Mouse (Mus musculus): ENCODE data around the gene Rhox3f. TPM values are rescaled to one million over a fixed set of nuclear protein-coding genes. Genes with fewer than 3 reads are reported as not detected.
"Not testable (repeated sequence)": the region's sequence is repeated elsewhere in the genome, so short reads cannot be mapped to it uniquely, and the experiment has no call there.

The Rhox3f gene
- total RNA-seq (2014; rRNA removed) (not detected in 2 replicates), polyA plus RNA-seq (2015; fragmentation: Nextera tagmentation; extraction: Ambion mirVana) (not detected in 2 replicates)

DNA sequence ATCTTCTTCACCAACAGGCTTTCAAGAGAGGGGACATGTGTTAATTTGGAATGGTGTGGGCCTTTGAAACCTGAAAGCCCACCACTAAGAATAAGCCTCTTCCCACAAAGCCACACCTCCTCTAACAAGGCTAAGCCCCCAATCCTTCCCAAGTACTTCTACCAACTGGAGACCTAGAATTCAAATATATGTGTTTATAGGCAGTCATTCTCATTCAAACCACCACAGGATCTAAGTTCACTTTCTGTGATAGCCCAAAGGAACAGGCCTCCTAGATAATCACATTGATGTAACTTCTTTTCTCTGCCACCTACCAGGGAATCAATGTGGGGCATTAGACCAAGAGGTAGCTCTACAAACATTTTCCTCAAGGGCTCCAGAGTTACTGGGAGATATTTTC, at the start of gene Rhox3f:
Gene Rhox3f (plus strand): TSS at position 301 of the 400 bp plus-strand sequence.
- not testable (repeated sequence) for H3K4me2 ChIP-seq (ENCODE audit: low read depth); H3K4me3 ChIP-seq (ENCODE audit: low read depth, low read length); H3K9me3 ChIP-seq (ENCODE audit: low read length); H3K36me3 ChIP-seq (ENCODE audit: insufficient read depth); H3K27ac ChIP-seq (ENCODE audit: low read depth, low read length); DNase-seq; ATAC-seq; H3K9ac ChIP-seq; H3K27me3 ChIP-seq (ENCODE audit: insufficient read depth, low read length); H3K4me1 ChIP-seq (ENCODE audit: insufficient read depth)

DNA sequence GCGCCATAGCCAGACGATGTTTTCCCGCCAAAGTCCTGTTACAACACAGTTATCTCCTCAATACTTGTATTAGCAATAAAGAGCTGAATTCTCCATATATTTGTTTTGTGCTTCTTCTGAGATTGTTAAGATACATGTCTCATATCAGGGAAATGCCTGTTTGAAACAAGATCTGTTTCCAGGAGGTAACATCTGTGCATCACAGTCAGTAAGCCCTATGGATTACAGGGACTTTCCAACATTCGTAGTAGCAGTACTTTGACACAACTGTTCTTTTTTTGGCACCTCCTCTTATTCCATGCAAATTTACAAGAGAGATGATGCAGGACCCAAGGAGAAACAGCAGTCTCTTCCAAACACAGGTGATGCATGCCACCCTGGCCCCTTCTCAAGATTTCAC, 39.1 kb upstream of the Rhox3f start, which contains the start of gene Rhox3e:
Gene Rhox3e (plus strand): TSS at position 301 of the 400 bp plus-strand sequence.
- H3K36me3 ChIP-seq (ENCODE audit: insufficient read depth); H3K4me2 ChIP-seq (ENCODE audit: low read depth); H3K4me1 ChIP-seq (ENCODE audit: insufficient read depth); ATAC-seq; H3K9me3 ChIP-seq (ENCODE audit: low read length); H3K27ac ChIP-seq (ENCODE audit: low read depth, low read length); DNase-seq; H3K27me3 ChIP-seq (ENCODE audit: insufficient read depth, low read length); H3K4me3 ChIP-seq (ENCODE audit: low read depth, low read length); H3K9ac ChIP-seq: not testable (repeated sequence)
- 100% methylated on average over 1 of the region's 4 CpGs for WGBS

DNA sequence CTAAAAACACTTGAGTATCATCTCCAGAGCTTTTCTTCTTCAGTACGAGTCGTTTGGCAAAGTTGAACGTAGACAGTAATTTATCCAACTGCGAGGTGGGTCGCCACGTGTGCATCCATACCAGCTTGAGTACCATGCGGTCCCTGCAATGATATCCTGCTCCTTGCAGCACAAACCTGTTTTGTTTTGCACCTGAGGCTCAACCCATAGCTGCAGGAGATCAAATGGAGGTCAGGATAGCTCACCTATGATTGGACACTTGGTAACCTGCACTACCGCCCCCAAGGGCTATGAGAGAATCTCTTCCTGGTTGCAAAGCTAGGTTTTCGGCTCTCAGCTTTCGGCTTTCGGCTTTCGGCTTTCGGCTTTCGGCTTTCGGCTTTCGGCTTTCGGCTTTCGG, 23.7 kb upstream of the Rhox3f start, which contains the start of gene Rhox4e:
Gene Rhox4e (plus strand): TSS at position 301 of the 400 bp plus-strand sequence.
- not testable (repeated sequence) for H3K4me3 ChIP-seq (ENCODE audit: low read depth, low read length); DNase-seq; H3K27me3 ChIP-seq (ENCODE audit: insufficient read depth, low read length); ATAC-seq; H3K4me1 ChIP-seq (ENCODE audit: insufficient read depth); H3K9ac ChIP-seq; H3K36me3 ChIP-seq (ENCODE audit: insufficient read depth); H3K4me2 ChIP-seq (ENCODE audit: low read depth); H3K27ac ChIP-seq (ENCODE audit: low read depth, low read length); H3K9me3 ChIP-seq (ENCODE audit: low read length)
- WGBS: 94% methylated on average over 10 of the region's 18 CpGs

DNA sequence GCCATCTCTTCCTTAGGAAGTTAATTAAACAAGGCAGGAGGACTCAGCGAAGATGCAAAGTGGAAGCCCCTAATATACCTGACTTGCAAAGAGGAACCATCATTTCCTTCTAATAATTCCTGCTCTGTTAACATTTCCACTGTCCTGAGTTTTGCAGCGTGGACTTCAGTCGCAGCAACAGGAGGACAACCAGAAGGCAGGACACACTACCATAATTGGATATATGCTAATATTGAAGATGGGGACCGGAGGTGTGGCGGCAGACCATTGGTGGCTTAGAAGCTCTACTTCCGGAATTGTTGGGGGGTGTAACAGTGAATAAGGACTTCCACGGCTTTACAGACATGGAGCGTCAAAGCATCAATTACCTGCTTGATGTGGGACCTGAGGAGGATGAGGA, 9.7 kb upstream of the Rhox3f start, which contains the start of gene Rhox2f:
Gene Rhox2f (plus strand): TSS at position 301 of the 400 bp plus-strand sequence.
- not testable (repeated sequence) for H3K4me1 ChIP-seq (ENCODE audit: insufficient read depth); ATAC-seq; H3K36me3 ChIP-seq (ENCODE audit: insufficient read depth); H3K9me3 ChIP-seq (ENCODE audit: low read length); DNase-seq; H3K27me3 ChIP-seq (ENCODE audit: insufficient read depth, low read length); H3K4me3 ChIP-seq (ENCODE audit: low read depth, low read length); H3K27ac ChIP-seq (ENCODE audit: low read depth, low read length); H3K4me2 ChIP-seq (ENCODE audit: low read depth); H3K9ac ChIP-seq
- 89% methylated on average over 6 of the region's 8 CpGs for WGBS

DNA sequence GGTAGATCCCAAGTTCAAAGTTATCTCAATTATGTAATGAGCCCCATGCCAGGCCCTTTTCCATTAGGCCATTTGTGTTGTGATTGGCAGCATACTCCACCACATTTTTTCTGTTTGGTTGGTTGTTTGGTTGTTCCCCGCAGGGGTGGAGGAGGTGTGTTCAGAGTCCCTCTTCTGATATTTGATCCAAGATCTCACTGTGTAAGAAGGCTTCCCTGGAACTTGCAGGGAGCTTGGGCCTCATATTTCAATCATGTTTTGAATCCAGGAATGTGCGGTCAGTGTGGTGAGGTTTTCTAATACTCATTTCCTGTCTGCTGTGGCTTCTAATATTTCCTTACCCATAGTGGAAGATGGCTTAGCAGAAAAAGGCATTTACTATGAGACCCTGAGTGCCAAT, 8.2 kb upstream of the Rhox3f start:
- not testable (repeated sequence) for H3K27me3 ChIP-seq (ENCODE audit: insufficient read depth, low read length); H3K4me2 ChIP-seq (ENCODE audit: low read depth); DNase-seq; ATAC-seq; H3K36me3 ChIP-seq (ENCODE audit: insufficient read depth); H3K4me3 ChIP-seq (ENCODE audit: low read depth, low read length); H3K9ac ChIP-seq; H3K4me1 ChIP-seq (ENCODE audit: insufficient read depth); H3K27ac ChIP-seq (ENCODE audit: low read depth, low read length); H3K9me3 ChIP-seq (ENCODE audit: low read length)
- WGBS: 49% methylated on average over 2 of the region's 2 CpGs

DNA sequence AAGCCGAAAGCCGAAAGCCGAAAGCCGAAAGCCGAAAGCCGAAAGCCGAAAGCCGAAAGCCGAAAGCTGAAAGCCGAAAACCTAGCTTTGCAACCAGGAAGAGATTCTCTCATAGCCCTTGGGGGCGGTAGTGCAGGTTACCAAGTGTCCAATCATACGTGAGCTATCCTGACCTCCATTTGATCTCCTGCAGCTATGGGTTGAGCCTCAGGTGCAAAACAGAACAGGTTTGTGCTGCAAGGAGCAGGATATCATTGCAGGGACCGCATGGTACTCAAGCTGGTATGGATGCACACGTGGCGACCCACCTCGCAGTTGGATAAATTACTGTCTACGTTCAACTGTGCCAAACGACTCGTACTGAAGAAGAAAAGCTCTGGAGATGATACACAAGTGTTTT, 26.8 kb downstream of the Rhox3f start, which contains the start of gene Rhox4f:
Gene Rhox4f (minus strand): TSS at position 101 of the 400 bp plus-strand sequence.
- H3K27ac ChIP-seq (ENCODE audit: low read depth, low read length); H3K4me2 ChIP-seq (ENCODE audit: low read depth); H3K36me3 ChIP-seq (ENCODE audit: insufficient read depth); H3K4me3 ChIP-seq (ENCODE audit: low read depth, low read length); H3K4me1 ChIP-seq (ENCODE audit: insufficient read depth); DNase-seq; ATAC-seq; H3K9me3 ChIP-seq (ENCODE audit: low read length); H3K27me3 ChIP-seq (ENCODE audit: insufficient read depth, low read length); H3K9ac ChIP-seq: not testable (repeated sequence)
- 95% methylated on average over 15 of the region's 19 CpGs for WGBS

DNA sequence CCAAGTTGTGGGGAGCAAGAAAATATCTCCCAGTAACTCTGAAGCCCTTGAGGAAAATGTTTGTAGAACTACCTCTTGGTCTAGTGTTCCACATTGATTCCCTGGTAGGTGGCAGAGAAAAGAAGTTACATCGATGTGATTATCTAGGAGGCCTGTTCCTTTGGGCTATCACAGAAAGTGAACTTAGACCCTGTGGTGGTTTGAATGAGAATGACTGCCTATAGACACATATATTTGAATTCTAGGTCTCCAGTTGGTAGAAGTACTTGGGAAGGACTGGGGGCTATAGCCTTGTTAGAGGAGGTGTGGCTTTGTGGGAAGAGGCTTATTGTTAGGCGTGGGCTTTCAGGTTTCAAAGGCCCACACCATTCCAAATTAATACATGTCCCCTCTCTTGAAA, 47.7 kb downstream of the Rhox3f start, which contains the start of gene Rhox3g:
Gene Rhox3g (minus strand): TSS at position 101 of the 400 bp plus-strand sequence.
- not testable (repeated sequence) for ATAC-seq; H3K4me1 ChIP-seq (ENCODE audit: insufficient read depth); H3K4me2 ChIP-seq (ENCODE audit: low read depth); H3K9ac ChIP-seq; H3K27ac ChIP-seq (ENCODE audit: low read depth, low read length); H3K4me3 ChIP-seq (ENCODE audit: low read depth, low read length); H3K36me3 ChIP-seq (ENCODE audit: insufficient read depth); DNase-seq; H3K27me3 ChIP-seq (ENCODE audit: insufficient read depth, low read length); H3K9me3 ChIP-seq (ENCODE audit: low read length)
- WGBS: 97% methylated on average over 2 of the region's 2 CpGs

Other genes starting within 250 kb of the Rhox3f start
- not detected in 2 replicates for gene Rhox3a2, start 201.0 kb upstream of the Rhox3f start, total RNA-seq (2014; rRNA removed)
- not detected in 2 replicates for gene Rhox3a2, start 201.0 kb upstream of the Rhox3f start, polyA plus RNA-seq (2015; fragmentation: Nextera tagmentation; extraction: Ambion mirVana)
- not detected in 2 replicates for gene Rhox4a2, start 190.1 kb upstream of the Rhox3f start, total RNA-seq (2014; rRNA removed)
- not detected in 2 replicates for gene Rhox4a2, start 190.1 kb upstream of the Rhox3f start, polyA plus RNA-seq (2015; fragmentation: Nextera tagmentation; extraction: Ambion mirVana)
- gene Rhox2b, start 168.9 kb upstream of the Rhox3f start, total RNA-seq (2014; rRNA removed): not detected in 2 replicates
- not detected in 2 replicates for gene Rhox2b, start 168.9 kb upstream of the Rhox3f start, polyA plus RNA-seq (2015; fragmentation: Nextera tagmentation; extraction: Ambion mirVana)
- gene Rhox4b, start 148.5 kb upstream of the Rhox3f start, total RNA-seq (2014; rRNA removed): not detected in 2 replicates
- not detected in 2 replicates for gene Rhox4b, start 148.5 kb upstream of the Rhox3f start, polyA plus RNA-seq (2015; fragmentation: Nextera tagmentation; extraction: Ambion mirVana)
- gene Rhox2c, start 127.3 kb upstream of the Rhox3f start, total RNA-seq (2014; rRNA removed): not detected in 2 replicates
- not detected in 2 replicates for gene Rhox2c, start 127.3 kb upstream of the Rhox3f start, polyA plus RNA-seq (2015; fragmentation: Nextera tagmentation; extraction: Ambion mirVana)
- not detected in 2 replicates for gene Rhox3c, start 122.4 kb upstream of the Rhox3f start, total RNA-seq (2014; rRNA removed)
- not detected in 2 replicates for gene Rhox3c, start 122.4 kb upstream of the Rhox3f start, polyA plus RNA-seq (2015; fragmentation: Nextera tagmentation; extraction: Ambion mirVana)
- not detected in 2 replicates for gene Rhox4c, start 100.7 kb upstream of the Rhox3f start, total RNA-seq (2014; rRNA removed)
- gene Rhox4c, start 100.7 kb upstream of the Rhox3f start, polyA plus RNA-seq (2015; fragmentation: Nextera tagmentation; extraction: Ambion mirVana): not detected in 2 replicates
- not detected in 2 replicates for gene Rhox2d, start 87.6 kb upstream of the Rhox3f start, total RNA-seq (2014; rRNA removed)
- gene Rhox2d, start 87.6 kb upstream of the Rhox3f start, polyA plus RNA-seq (2015; fragmentation: Nextera tagmentation; extraction: Ambion mirVana): not detected in 2 replicates
- not detected in 2 replicates for gene Rhox4d, start 66.6 kb upstream of the Rhox3f start, total RNA-seq (2014; rRNA removed)
- not detected in 2 replicates for gene Rhox4d, start 66.6 kb upstream of the Rhox3f start, polyA plus RNA-seq (2015; fragmentation: Nextera tagmentation; extraction: Ambion mirVana)
- not detected in 2 replicates for gene Rhox2e, start 50.5 kb upstream of the Rhox3f start, total RNA-seq (2014; rRNA removed)
- not detected in 2 replicates for gene Rhox2e, start 50.5 kb upstream of the Rhox3f start, polyA plus RNA-seq (2015; fragmentation: Nextera tagmentation; extraction: Ambion mirVana)
- gene Rhox3e, start 39.0 kb upstream of the Rhox3f start, total RNA-seq (2014; rRNA removed): not detected in 2 replicates
- not detected in 2 replicates for gene Rhox3e, start 39.0 kb upstream of the Rhox3f start, polyA plus RNA-seq (2015; fragmentation: Nextera tagmentation; extraction: Ambion mirVana)
- not detected in 2 replicates for gene Rhox4e, start 23.6 kb upstream of the Rhox3f start, total RNA-seq (2014; rRNA removed)
- not detected in 2 replicates for gene Rhox4e, start 23.6 kb upstream of the Rhox3f start, polyA plus RNA-seq (2015; fragmentation: Nextera tagmentation; extraction: Ambion mirVana)
- gene Rhox2f, start 9.6 kb upstream of the Rhox3f start, total RNA-seq (2014; rRNA removed): not detected in 2 replicates
- gene Rhox2f, start 9.6 kb upstream of the Rhox3f start, polyA plus RNA-seq (2015; fragmentation: Nextera tagmentation; extraction: Ambion mirVana): not detected in 2 replicates
- not detected in 2 replicates for gene Rhox4f, start 26.7 kb downstream of the Rhox3f start, total RNA-seq (2014; rRNA removed)
- not detected in 2 replicates for gene Rhox4f, start 26.7 kb downstream of the Rhox3f start, polyA plus RNA-seq (2015; fragmentation: Nextera tagmentation; extraction: Ambion mirVana)
- gene Rhox3g, start 47.6 kb downstream of the Rhox3f start, total RNA-seq (2014; rRNA removed): not detected in 2 replicates
- gene Rhox3g, start 47.6 kb downstream of the Rhox3f start, polyA plus RNA-seq (2015; fragmentation: Nextera tagmentation; extraction: Ambion mirVana): not detected in 2 replicates
- gene Rhox2g, start 62.5 kb downstream of the Rhox3f start, total RNA-seq (2014; rRNA removed): not detected in 2 replicates
- not detected in 2 replicates for gene Rhox2g, start 62.5 kb downstream of the Rhox3f start, polyA plus RNA-seq (2015; fragmentation: Nextera tagmentation; extraction: Ambion mirVana)
- not detected in 2 replicates for gene Rhox4g, start 70.3 kb downstream of the Rhox3f start, total RNA-seq (2014; rRNA removed)
- not detected in 2 replicates for gene Rhox4g, start 70.3 kb downstream of the Rhox3f start, polyA plus RNA-seq (2015; fragmentation: Nextera tagmentation; extraction: Ambion mirVana)
- gene Rhox3h, start 87.8 kb downstream of the Rhox3f start, total RNA-seq (2014; rRNA removed): not detected in 2 replicates
- gene Rhox3h, start 87.8 kb downstream of the Rhox3f start, polyA plus RNA-seq (2015; fragmentation: Nextera tagmentation; extraction: Ambion mirVana): not detected in 2 replicates
- gene Rhox2h, start 92.3 kb downstream of the Rhox3f start, total RNA-seq (2014; rRNA removed): not detected in 2 replicates
- gene Rhox2h, start 92.3 kb downstream of the Rhox3f start, polyA plus RNA-seq (2015; fragmentation: Nextera tagmentation; extraction: Ambion mirVana): not detected in 2 replicates
- gene Rhox5, start 223.8 kb downstream of the Rhox3f start, total RNA-seq (2014; rRNA removed): not detected in 2 replicates
- 0.65 and 0.70 TPM in 2 replicates for gene Rhox5, start 223.8 kb downstream of the Rhox3f start, polyA plus RNA-seq (2015; fragmentation: Nextera tagmentation; extraction: Ambion mirVana)
- not detected in 2 replicates for gene Rhox6, start 245.9 kb downstream of the Rhox3f start, total RNA-seq (2014; rRNA removed)
- not detected in 2 replicates for gene Rhox6, start 245.9 kb downstream of the Rhox3f start, polyA plus RNA-seq (2015; fragmentation: Nextera tagmentation; extraction: Ambion mirVana)

All from forebrain, postnatal 0 days (tissue).